Mouse (Mus musculus): ENCODE data around the gene Smarcb1. TPM values are rescaled to one million over a fixed set of nuclear protein-coding genes. Genes with fewer than 3 reads are reported as not detected.

Gene Smarcb1
- polyA plus RNA-seq, 1 experiment from 2014 or later: 245 TPM

DNA sequence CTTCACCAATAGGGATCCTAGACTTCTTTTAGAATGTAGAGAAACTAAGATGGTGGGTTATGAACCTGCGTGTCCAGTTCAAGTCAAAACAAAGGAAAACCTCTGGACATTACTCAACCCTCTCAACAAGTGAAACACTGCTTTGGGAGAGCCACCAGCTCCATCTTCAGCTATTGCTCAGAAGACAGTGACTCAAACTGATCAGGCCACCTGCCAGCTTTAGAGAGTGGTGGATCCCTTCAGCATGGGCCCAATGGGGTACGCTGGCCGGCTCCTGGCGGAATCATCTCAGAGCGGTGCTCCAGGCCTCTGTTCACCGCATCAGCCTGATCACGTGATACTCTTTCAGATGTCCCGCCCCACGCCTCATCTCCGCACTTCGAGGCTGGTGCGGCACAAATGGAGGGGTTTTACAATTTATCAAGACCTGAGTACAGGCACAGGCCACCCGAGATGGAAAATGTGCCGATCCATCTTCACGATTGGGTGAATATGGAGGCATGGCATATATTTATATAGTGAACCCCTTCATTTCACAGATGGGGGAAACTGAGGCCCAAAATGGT, 65.9 kb downstream of the Smarcb1 start:
- H3K27ac ChIP-seq (ENCODE audit: low read depth, low read length): no peak overlapping the region
- 92% methylated on average over 15 of the region's 15 CpGs for WGBS
- H3K4me2 ChIP-seq (ENCODE audit: low read depth, low read length): no peak overlapping the region
- no peak overlapping the region for H3K4me3 ChIP-seq (ENCODE audit: low read depth, low read length)
- H3K4me1 ChIP-seq (ENCODE audit: control insufficient read depth, insufficient read depth, low read length): peaks cover 9% of the 10 kb centered on the region; the same call in 1 of the 2 replicates
- no peak overlapping the region for H3K9ac ChIP-seq (replicated peaks; ENCODE audit: low read depth, low read length)
- no peaks in the 10 kb centered on the region for H3K27me3 ChIP-seq (ENCODE audit: control insufficient read depth, insufficient read depth, low read length)
- H3K36me3 ChIP-seq (ENCODE audit: control insufficient read depth, insufficient read depth, low read length): peaks cover 7% of the 10 kb centered on the region
- ATAC-seq (ENCODE audit: low read depth): no peak
- H3K9me3 ChIP-seq (ENCODE audit: control insufficient read depth, low read length): no peaks in the 10 kb centered on the region

- Histone ChIP-seq H3K27me3 (ENCODE audit: control insufficient read depth, insufficient read depth, low read length) (no peaks in the 10 kb centered on the region), H3K4me3 (ENCODE audit: low read depth, low read length) (no peak overlapping the region), H3K4me1 (ENCODE audit: control insufficient read depth, insufficient read depth, low read length) (0 out of 2 replicates have a peak, but pooled peaks cover 6% of the 10 kb centered on the region), H3K27ac (ENCODE audit: low read depth, low read length) (no peak overlapping the region), H3K9me3 (ENCODE audit: control insufficient read depth, low read length) (no peaks in the 10 kb centered on the region), H3K4me2 (ENCODE audit: low read depth, low read length) (no peak overlapping the region), H3K36me3 (ENCODE audit: control insufficient read depth, insufficient read depth, low read length) (peaks cover 7% of the 10 kb centered on the region), H3K9ac (replicated peaks; ENCODE audit: low read depth, low read length) (no peak overlapping the region)
- 89% methylated on average over 6 of the region's 6 CpGs for WGBS
- no peak for ATAC-seq (ENCODE audit: low read depth)
These were observed 66.6 kb downstream of the Smarcb1 start for GRCm38 (mm10) chr10:75854791-75855190.

- H3K27ac ChIP-seq (ENCODE audit: low read depth, low read length): no peak overlapping the region
- no peak overlapping the region for H3K4me2 ChIP-seq (ENCODE audit: low read depth, low read length)
- no peaks in the 10 kb centered on the region for H3K27me3 ChIP-seq (ENCODE audit: control insufficient read depth, insufficient read depth, low read length)
- H3K9me3 ChIP-seq (ENCODE audit: control insufficient read depth, low read length): no peaks in the 10 kb centered on the region
- peaks cover 7% of the 10 kb centered on the region for H3K36me3 ChIP-seq (ENCODE audit: control insufficient read depth, insufficient read depth, low read length)
- ATAC-seq (ENCODE audit: low read depth): peak; percentile 29; the same call in 1 of the 2 replicates
- 0 out of 2 replicates have a peak, but pooled peaks cover 6% of the 10 kb centered on the region for H3K4me1 ChIP-seq (ENCODE audit: control insufficient read depth, insufficient read depth, low read length)
- H3K4me3 ChIP-seq (ENCODE audit: low read depth, low read length): no peak overlapping the region
- WGBS: 55% methylated on average over 5 of the region's 5 CpGs
- H3K9ac ChIP-seq (replicated peaks; ENCODE audit: low read depth, low read length): no peak overlapping the region
These were observed 67.3 kb downstream of the Smarcb1 start for GRCm38 (mm10) chr10:75854096-75854495.

DNA sequence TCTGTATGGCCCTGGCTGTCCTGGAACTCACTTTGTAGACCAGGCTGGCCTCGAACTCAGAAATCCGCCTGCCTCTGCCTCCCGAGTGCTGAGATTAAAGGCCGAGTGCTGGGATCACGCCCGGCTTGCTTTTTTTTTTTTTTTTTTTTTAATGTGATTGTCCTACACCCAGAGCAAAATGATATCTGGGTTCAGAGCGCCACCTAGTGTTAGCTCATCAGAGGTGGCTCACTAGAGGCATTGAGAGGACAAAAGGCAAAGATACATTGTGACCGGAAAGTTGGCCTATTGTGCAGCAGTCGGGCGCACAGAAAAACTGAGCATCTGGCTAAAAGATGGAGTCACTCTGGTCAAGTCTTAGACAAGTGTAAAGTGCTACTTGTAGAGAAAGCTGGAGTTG, 68.0 kb downstream of the Smarcb1 start:
- 0 out of 2 replicates have a peak, but pooled peaks cover 5% of the 10 kb centered on the region for H3K4me1 ChIP-seq (ENCODE audit: control insufficient read depth, insufficient read depth, low read length)
- peaks cover 7% of the 10 kb centered on the region for H3K36me3 ChIP-seq (ENCODE audit: control insufficient read depth, insufficient read depth, low read length)
- H3K9me3 ChIP-seq (ENCODE audit: control insufficient read depth, low read length): no peaks in the 10 kb centered on the region
- H3K4me3 ChIP-seq (ENCODE audit: low read depth, low read length): no peak overlapping the region
- peak; percentile 66; the same call in 1 of the 2 replicates for ATAC-seq (ENCODE audit: low read depth)
- 19% methylated on average over 10 of the region's 10 CpGs for WGBS
- no peak overlapping the region for H3K27ac ChIP-seq (ENCODE audit: low read depth, low read length)
- H3K4me2 ChIP-seq (ENCODE audit: low read depth, low read length): no peak overlapping the region
- H3K9ac ChIP-seq (replicated peaks; ENCODE audit: low read depth, low read length): no peak overlapping the region
- no peaks in the 10 kb centered on the region for H3K27me3 ChIP-seq (ENCODE audit: control insufficient read depth, insufficient read depth, low read length)

DNA sequence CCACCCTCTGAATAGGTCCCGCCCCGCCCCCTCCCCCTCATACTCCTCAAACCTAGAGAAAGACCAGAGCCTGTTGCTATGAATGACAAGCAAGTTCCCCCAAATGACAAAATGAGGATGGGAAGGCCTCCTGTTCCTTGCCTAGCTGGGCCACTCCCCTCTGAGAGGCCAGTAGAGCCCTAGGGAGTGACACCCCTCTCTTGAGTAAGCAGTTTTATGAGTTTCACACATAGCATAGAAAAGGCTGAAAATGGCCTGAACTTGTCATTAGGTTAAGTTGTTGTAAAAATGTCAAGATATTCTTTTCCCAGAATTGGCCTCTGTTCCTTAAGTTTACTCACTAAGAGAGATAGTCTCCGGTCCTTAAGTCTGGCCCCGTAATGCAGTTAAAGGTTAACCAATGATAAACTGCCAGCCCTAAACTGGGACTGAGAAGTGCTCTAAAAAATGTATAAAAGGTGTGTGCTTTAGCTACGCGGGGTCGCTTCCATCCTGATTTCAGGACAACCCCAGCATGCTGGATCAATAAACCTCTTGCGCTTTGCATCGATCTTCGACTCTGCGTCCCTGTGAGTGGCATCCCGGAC, 68.8 kb downstream of the Smarcb1 start:
- 90% methylated on average over 12 of the region's 12 CpGs for WGBS
- H3K27me3 ChIP-seq (ENCODE audit: control insufficient read depth, insufficient read depth, low read length): no peaks in the 10 kb centered on the region
- H3K27ac ChIP-seq (ENCODE audit: low read depth, low read length): no peak overlapping the region
- no peaks in the 10 kb centered on the region for H3K9me3 ChIP-seq (ENCODE audit: control insufficient read depth, low read length)
- no peak overlapping the region for H3K9ac ChIP-seq (replicated peaks; ENCODE audit: low read depth, low read length)
- H3K4me2 ChIP-seq (ENCODE audit: low read depth, low read length): no peak overlapping the region
- ATAC-seq (ENCODE audit: low read depth): no peak
- 0 out of 2 replicates have a peak, but pooled peaks cover 3% of the 10 kb centered on the region for H3K4me1 ChIP-seq (ENCODE audit: control insufficient read depth, insufficient read depth, low read length)
- no peak overlapping the region for H3K4me3 ChIP-seq (ENCODE audit: low read depth, low read length)
- H3K36me3 ChIP-seq (ENCODE audit: control insufficient read depth, insufficient read depth, low read length): peaks cover 4% of the 10 kb centered on the region

GRCm38 (mm10) chr10:75851681-75852080, 69.7 kb downstream of the Smarcb1 start:
- Histone ChIP-seq H3K4me1 (ENCODE audit: control insufficient read depth, insufficient read depth, low read length) (0 out of 2 replicates have a peak, but pooled peaks cover 3% of the 10 kb centered on the region), H3K9ac (replicated peaks; ENCODE audit: low read depth, low read length) (no peak overlapping the region), H3K27ac (ENCODE audit: low read depth, low read length) (no peak overlapping the region), H3K4me3 (ENCODE audit: low read depth, low read length) (no peak overlapping the region), H3K9me3 (ENCODE audit: control insufficient read depth, low read length) (no peaks in the 10 kb centered on the region), H3K27me3 (ENCODE audit: control insufficient read depth, insufficient read depth, low read length) (no peaks in the 10 kb centered on the region), H3K4me2 (ENCODE audit: low read depth, low read length) (no peak overlapping the region), H3K36me3 (ENCODE audit: control insufficient read depth, insufficient read depth, low read length) (no peaks in the 10 kb centered on the region)
- 30% methylated on average over 3 of the region's 3 CpGs for WGBS
- no peak for ATAC-seq (ENCODE audit: low read depth)

- no peak for ATAC-seq (ENCODE audit: low read depth)
- Histone ChIP-seq H3K9me3 (ENCODE audit: control insufficient read depth, low read length) (no peaks in the 10 kb centered on the region), H3K4me3 (ENCODE audit: low read depth, low read length) (no peak overlapping the region), H3K4me1 (ENCODE audit: control insufficient read depth, insufficient read depth, low read length) (0 out of 2 replicates have a peak, but pooled peaks cover 3% of the 10 kb centered on the region), H3K36me3 (ENCODE audit: control insufficient read depth, insufficient read depth, low read length) (no peaks in the 10 kb centered on the region), H3K4me2 (ENCODE audit: low read depth, low read length) (no peak overlapping the region), H3K27me3 (ENCODE audit: control insufficient read depth, insufficient read depth, low read length) (no peaks in the 10 kb centered on the region), H3K9ac (replicated peaks; ENCODE audit: low read depth, low read length) (no peak overlapping the region), H3K27ac (ENCODE audit: low read depth, low read length) (no peak overlapping the region)
- WGBS: 7% methylated on average over 6 of the region's 6 CpGs
These were observed 70.3 kb downstream of the Smarcb1 start for GRCm38 (mm10) chr10:75851076-75851475.

- H3K27ac ChIP-seq (ENCODE audit: low read depth, low read length): no peak overlapping the region
- H3K9ac ChIP-seq (replicated peaks; ENCODE audit: low read depth, low read length): no peak overlapping the region
- 0 out of 2 replicates have a peak, but pooled peaks cover 3% of the 10 kb centered on the region for H3K4me1 ChIP-seq (ENCODE audit: control insufficient read depth, insufficient read depth, low read length)
- H3K27me3 ChIP-seq (ENCODE audit: control insufficient read depth, insufficient read depth, low read length): no peaks in the 10 kb centered on the region
- WGBS: 30% methylated on average over 3 of the region's 3 CpGs
- H3K4me3 ChIP-seq (ENCODE audit: low read depth, low read length): no peak overlapping the region
- no peaks in the 10 kb centered on the region for H3K9me3 ChIP-seq (ENCODE audit: control insufficient read depth, low read length)
- H3K4me2 ChIP-seq (ENCODE audit: low read depth, low read length): no peak overlapping the region
- H3K36me3 ChIP-seq (ENCODE audit: control insufficient read depth, insufficient read depth, low read length): no peaks in the 10 kb centered on the region
- no peak for ATAC-seq (ENCODE audit: low read depth)
These were observed 73.0 kb downstream of the Smarcb1 start for GRCm38 (mm10) chr10:75848382-75848781.

Data from neural tube, embryonic 14.5 days (tissue).